Mouse (Mus musculus): ENCODE measurements around the gene Iqgap2.

The Iqgap2 gene

GRCm38 (mm10) chr13:95891491-95891925 is at the start of gene Iqgap2:
Gene Iqgap2 (minus strand): TSS chr13:95891922.
- DNase-seq (ENCODE audit: low read depth, low spot score): no peak

- no peak for DNase-seq (ENCODE audit: low read depth, low spot score)
Measured at GRCm38 (mm10) chr13:95940811-95941210, 49.1 kb upstream of the Iqgap2 start.

- no peak for DNase-seq (ENCODE audit: low read depth, low spot score)
Measured at GRCm38 (mm10) chr13:95924201-95924621, 32.5 kb upstream of the Iqgap2 start.

- DNase-seq (ENCODE audit: low read depth, low spot score): no peak
Measured at GRCm38 (mm10) chr13:95922626-95923025, 30.9 kb upstream of the Iqgap2 start.

GRCm38 (mm10) chr13:95918624-95919284 is 27.0 kb upstream of the Iqgap2 start:
- DNase-seq (ENCODE audit: low read depth, low spot score): no peak

- DNase-seq (ENCODE audit: low read depth, low spot score): no peak
Measured at GRCm38 (mm10) chr13:95913046-95913406, 21.3 kb upstream of the Iqgap2 start.

- no peak for DNase-seq (ENCODE audit: low read depth, low spot score)
Measured at GRCm38 (mm10) chr13:95912157-95913045, 20.7 kb upstream of the Iqgap2 start.

GRCm38 (mm10) chr13:95910270-95910669 is 18.5 kb upstream of the Iqgap2 start:
- no peak for DNase-seq (ENCODE audit: low read depth, low spot score)

- DNase-seq (ENCODE audit: low read depth, low spot score): no peak
Measured at GRCm38 (mm10) chr13:95909244-95909643, 17.5 kb upstream of the Iqgap2 start.

- no peak for DNase-seq (ENCODE audit: low read depth, low spot score)
Measured at GRCm38 (mm10) chr13:95902696-95903095, 11.0 kb upstream of the Iqgap2 start.

GRCm38 (mm10) chr13:95899885-95900650 is 8.3 kb upstream of the Iqgap2 start:
- no peak for DNase-seq (ENCODE audit: low read depth, low spot score)

- no peak for DNase-seq (ENCODE audit: low read depth, low spot score)
Measured at GRCm38 (mm10) chr13:95896501-95896900, 4.8 kb upstream of the Iqgap2 start.

GRCm38 (mm10) chr13:95893166-95893565 is 1.4 kb upstream of the Iqgap2 start:
- DNase-seq (ENCODE audit: low read depth, low spot score): peak; percentile 7

GRCm38 (mm10) chr13:95892611-95893145 is 956 bp upstream of the Iqgap2 start:
- DNase-seq (ENCODE audit: low read depth, low spot score): peak; percentile 22

GRCm38 (mm10) chr13:95891926-95892610 is 346 bp upstream of the Iqgap2 start:
- peak; percentile 80 for DNase-seq (ENCODE audit: low read depth, low spot score)

- DNase-seq (ENCODE audit: low read depth, low spot score): peak; percentile 77
Measured at GRCm38 (mm10) chr13:95890851-95891471, 761 bp downstream of the Iqgap2 start.

GRCm38 (mm10) chr13:95889981-95890545 is 1.7 kb downstream of the Iqgap2 start:
- DNase-seq (ENCODE audit: low read depth, low spot score): peak; percentile 14

GRCm38 (mm10) chr13:95889366-95889765 is 2.4 kb downstream of the Iqgap2 start:
- DNase-seq (ENCODE audit: low read depth, low spot score): no peak

- no peak for DNase-seq (ENCODE audit: low read depth, low spot score)
Measured at GRCm38 (mm10) chr13:95888621-95889020, 3.1 kb downstream of the Iqgap2 start.

- no peak for DNase-seq (ENCODE audit: low read depth, low spot score)
Measured at GRCm38 (mm10) chr13:95888170-95888569, 3.6 kb downstream of the Iqgap2 start.
